Mouse (Mus musculus) midbrain, embryonic 10.5 days (tissue): ENCODE measurements around the gene Gm6401. TPM values are rescaled to one million over a fixed set of nuclear protein-coding genes. Genes with fewer than 3 reads are reported as not detected.
"Not testable (repeated sequence)": the region's sequence is repeated elsewhere in the genome, so short reads cannot be mapped to it uniquely, and the experiment has no call there.

Experiments used
- DNase-seq: peaks from one replicate; pipeline ENCODE4 v3.0.0-alpha.2; 2017; ENCODE audit warnings: low spot score
- H3K27ac ChIP-seq: fragments of 300-500 bp; sonication (generic); replicated peaks from 2 replicates; pipeline ENCODE4 v1.5.1; 2016; ENCODE audit warnings: mild to moderate bottlenecking
- H3K27me3 ChIP-seq: fragments of 300-500 bp; sonication (generic); 2 replicates; pipeline ENCODE4 v1.6.1; 2016; ENCODE audit warnings: low read depth, mild to moderate bottlenecking; ENCODE audit not compliant: poor library complexity, severe bottlenecking
- H3K36me3 ChIP-seq: fragments of 300-500 bp; sonication (generic); 2 replicates; pipeline ENCODE4 v1.6.1; 2016; ENCODE audit warnings: mild to moderate bottlenecking, moderate library complexity
- H3K4me1 ChIP-seq: fragments of 300-500 bp; sonication (generic); 2 replicates; pipeline ENCODE4 v1.6.1; 2016
- H3K4me3 ChIP-seq: fragments of 300-500 bp; sonication (generic); 2 replicates; pipeline ENCODE4 v1.5.1; 2016; ENCODE audit warnings: mild to moderate bottlenecking, moderate library complexity
- H3K9me3 ChIP-seq: fragments of 300-500 bp; sonication (generic); replicated peaks from 2 replicates; pipeline ENCODE4 v1.6.1; 2016; ENCODE audit warnings: mild to moderate bottlenecking
- WGBS: fragments of 180-500 bp; shearing (Covaris S2); methylation state at CpG from one replicate; pipeline ENCODE4 v1.1.7; 2016; 5-methylcytosine and 5-hydroxymethylcytosine counted together
- polyA plus RNA-seq: library from polyadenylated mRNA; unstranded; fragments of >200 nt; fragmentation: Nextera tagmentation; extraction: Ambion mirVana; gene quantifications from 2 replicates; pipeline ENCODE4 v1.2.1, GENCODE M21; 2016

Gene Gm6401
- polyA plus RNA-seq: not detected in 2 replicates

- H3K27ac ChIP-seq, DNase-seq, H3K4me3 ChIP-seq, H3K9me3 ChIP-seq, H3K27me3 ChIP-seq, H3K4me1 ChIP-seq, H3K36me3 ChIP-seq: not testable (repeated sequence)
- 87% methylated on average over 1 of the region's 1 CpGs for WGBS
These were observed at the start of gene Gm6401 for GRCm38 (mm10) chr14:41967827-41968226. Gm6401 (minus strand) TSS chr14:41967927.

DNA sequence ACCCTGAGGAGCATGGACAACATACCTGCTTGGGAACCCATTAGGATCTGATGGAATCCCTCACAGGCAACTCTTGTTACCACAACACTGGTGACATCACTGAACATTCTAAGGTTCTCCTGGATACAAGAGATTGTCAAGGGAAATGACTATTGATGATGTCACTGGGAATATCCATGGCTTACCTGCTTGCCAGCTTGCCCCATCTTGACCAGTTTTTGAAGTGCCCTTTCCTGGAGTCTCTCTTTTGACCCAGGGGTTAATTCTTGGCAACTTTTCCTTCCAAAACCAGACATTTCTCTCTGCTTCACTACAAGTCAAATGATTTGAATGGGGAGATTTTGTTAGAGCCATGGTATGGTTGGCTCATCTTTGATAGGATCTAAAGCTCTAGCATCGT lies 15.5 kb upstream of the Gm6401 start, which contains the start of gene Gm3543:
TSS of gene Gm3543 (minus strand) at position 101 of the 400 bp plus-strand sequence.
- WGBS: no CpG with 5 or more reads among the region's 1 CpGs

GRCm38 (mm10) chr14:41968596-41968995 lies 869 bp upstream of the Gm6401 start:
- H3K27ac ChIP-seq, H3K4me1 ChIP-seq, H3K9me3 ChIP-seq, H3K4me3 ChIP-seq, H3K36me3 ChIP-seq, H3K27me3 ChIP-seq, DNase-seq: not testable (repeated sequence)
- 71% methylated on average over 3 of the region's 3 CpGs for WGBS

More for the DNA sequence above, 15.5 kb upstream of the Gm6401 start, which contains the start of gene Gm3543:
- H3K4me3 ChIP-seq, H3K4me1 ChIP-seq, H3K9me3 ChIP-seq, H3K27me3 ChIP-seq, H3K36me3 ChIP-seq, H3K27ac ChIP-seq, DNase-seq: not testable (repeated sequence)

- H3K27ac ChIP-seq, H3K27me3 ChIP-seq, H3K36me3 ChIP-seq, H3K9me3 ChIP-seq, DNase-seq, H3K4me1 ChIP-seq, H3K4me3 ChIP-seq: not testable (repeated sequence)
- 79% methylated on average over 4 of the region's 4 CpGs for WGBS
These were observed 3.6 kb downstream of the Gm6401 start for GRCm38 (mm10) chr14:41964095-41964494.

DNA sequence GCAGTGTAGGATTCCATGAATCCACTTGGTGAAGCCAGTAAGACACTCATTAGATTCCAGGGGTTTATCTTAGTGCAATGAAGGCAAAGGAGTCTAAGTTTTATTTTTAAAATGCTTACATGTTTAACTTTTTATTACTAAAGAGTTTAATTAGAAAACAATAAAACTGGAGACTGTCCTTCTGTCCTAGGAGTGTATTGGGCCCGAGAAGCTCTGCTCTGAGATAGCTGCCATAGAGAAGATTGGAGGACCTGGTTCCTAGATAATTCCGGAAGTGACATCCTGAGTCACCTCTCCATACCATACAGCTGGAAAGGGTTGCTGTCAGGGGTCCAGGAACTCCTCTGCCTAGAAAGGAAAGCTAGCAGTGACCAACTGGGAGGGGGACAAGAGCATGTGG lies 24.0 kb downstream of the Gm6401 start, which contains the start of gene 1700024B05Rik:
TSS of gene 1700024B05Rik (plus strand) at position 301 of the 400 bp plus-strand sequence.
- 78% methylated on average over 2 of the region's 2 CpGs for WGBS
- H3K9me3 ChIP-seq, H3K27ac ChIP-seq, H3K36me3 ChIP-seq, H3K4me3 ChIP-seq, H3K27me3 ChIP-seq, H3K4me1 ChIP-seq, DNase-seq: not testable (repeated sequence)

GRCm38 (mm10) chr14:41924649-41925048 lies 43.1 kb downstream of the Gm6401 start, which contains the start of gene 1700049E17Rik1:
1700049E17Rik1 (plus strand) TSS chr14:41924949.
- not testable (repeated sequence) for DNase-seq, H3K27me3 ChIP-seq, H3K36me3 ChIP-seq, H3K9me3 ChIP-seq, H3K4me3 ChIP-seq, H3K27ac ChIP-seq, H3K4me1 ChIP-seq
- no CpG with 5 or more reads among the region's 1 CpGs for WGBS

Other genes starting within 250 kb of the Gm6401 start
- gene Gm7929, start 217.3 kb downstream of the Gm6401 start, polyA plus RNA-seq: not detected in 2 replicates
- not detected in 2 replicates for gene Gm47189, start 195.5 kb downstream of the Gm6401 start, polyA plus RNA-seq
- gene Gm7980, start 60.6 kb downstream of the Gm6401 start, polyA plus RNA-seq: not detected in 2 replicates
- not detected in 2 replicates for gene 1700049E17Rik1, start 43.0 kb downstream of the Gm6401 start, polyA plus RNA-seq
- not detected in 2 replicates for gene 1700024B05Rik, start 23.9 kb downstream of the Gm6401 start, polyA plus RNA-seq
- not detected in 2 replicates for gene Gm3543, start 15.4 kb upstream of the Gm6401 start, polyA plus RNA-seq
- not detected in 2 replicates for gene Gm7951, start 149.4 kb upstream of the Gm6401 start, polyA plus RNA-seq
- gene Gm17027, start 194.7 kb upstream of the Gm6401 start, polyA plus RNA-seq: not detected in 2 replicates
- gene Gm3573, start 222.9 kb upstream of the Gm6401 start, polyA plus RNA-seq: not detected in 2 replicates